Mouse (Mus musculus): ENCODE measurements at regions not wholly inside any gene's neighbourhood (a gene's known extent, or its start where the extent isn't known, plus 50 kb on each side); places are given as distances from the start of the nearest gene placed in this dataset.

DNA sequence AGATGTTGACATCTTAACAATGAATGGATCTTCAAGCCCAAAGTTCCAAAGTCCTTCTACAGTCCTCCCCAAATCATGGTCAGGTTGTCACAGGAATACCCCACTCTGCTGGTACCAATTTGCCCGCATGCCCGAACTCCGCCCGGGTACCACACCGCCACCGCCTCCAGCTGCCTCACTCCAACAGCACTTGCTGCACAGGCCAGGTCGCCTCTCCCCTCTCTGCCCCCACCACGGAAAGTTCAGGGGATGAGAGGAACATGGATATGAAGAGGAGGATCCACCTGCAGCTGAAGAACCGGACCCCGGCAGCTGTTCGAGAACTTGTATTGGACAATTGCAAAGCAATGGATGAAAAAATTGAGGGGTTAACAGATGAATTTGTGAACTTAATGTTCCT, 74.4 kb upstream of the Brinp3 start:
- no peak for DNase-seq (ENCODE audit: low read depth, low spot score)

DNA sequence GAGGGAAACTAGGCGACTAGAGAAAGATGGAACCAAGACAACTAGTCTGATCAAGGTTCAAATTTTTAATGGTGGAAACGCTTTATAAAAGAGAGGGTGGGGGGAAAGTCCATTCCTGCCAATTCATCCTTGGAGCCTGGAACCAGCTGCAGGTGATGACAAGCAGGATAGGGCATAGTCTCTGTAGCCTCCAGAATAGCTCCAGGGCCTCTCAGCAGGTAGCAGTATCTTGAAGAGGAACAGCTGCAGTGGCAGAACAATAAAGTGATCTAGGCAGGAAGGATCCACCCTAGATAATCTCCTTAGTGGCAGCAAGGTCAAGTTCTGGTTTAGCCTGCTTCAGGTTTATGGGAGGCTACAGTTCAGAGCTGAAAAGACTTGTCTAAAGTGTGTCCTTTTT, 67.7 kb upstream of the Brinp3 start:
- peak; percentile 96 for DNase-seq (ENCODE audit: low read depth, low spot score)

DNA sequence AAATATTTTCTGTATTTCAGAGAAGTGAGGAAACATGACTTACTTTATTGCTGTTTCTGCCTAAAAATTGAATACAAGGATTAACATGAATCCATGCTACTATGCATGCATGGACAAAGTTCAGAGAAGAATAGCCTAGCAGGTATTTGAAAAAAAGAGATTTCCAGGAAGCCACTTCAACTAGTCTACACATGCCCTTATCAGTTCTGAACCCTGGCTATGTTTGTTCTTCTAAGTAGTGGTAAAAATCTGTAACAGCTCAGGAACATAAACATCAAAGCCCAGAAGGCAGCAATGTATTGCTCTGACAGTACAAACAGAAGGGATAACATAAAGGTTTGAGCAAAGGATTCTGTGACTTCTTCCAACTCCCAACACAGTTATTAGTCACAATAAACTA, 52.0 kb upstream of the Brinp3 start:
- no peak for DNase-seq (ENCODE audit: low read depth, low spot score)

Data from R1 (cell line).